Mouse (Mus musculus) CH12F3 (cell line): ENCODE measurements around the gene Ndufv1.

Source experiments
- in situ Hi-C: fragments of 300-500 bp; cut with MboI; formaldehyde crosslinking; loops from 2 replicates; pipeline ENCODE4 v1.14.3; 2020; ENCODE audit warnings: low sequenced_read_pairs

The Ndufv1 gene

GRCm38 (mm10) chr19:4003641-4004040 is 9.0 kb downstream of the Ndufv1 start:
- in situ Hi-C loops, result no loop called here

GRCm38 (mm10) chr19:4003112-4003511 is 9.5 kb downstream of the Ndufv1 start, which contains the start of gene Doc2g:
Doc2g (plus strand) TSS chr19:4003313.
- in situ Hi-C loops, result no loop called here

- in situ Hi-C loops, result no loop called here
Measured at GRCm38 (mm10) chr19:4001752-4002151, 10.9 kb downstream of the Ndufv1 start.

- in situ Hi-C loops, result no loop called here
Measured at GRCm38 (mm10) chr19:4000949-4001525, 11.6 kb downstream of the Ndufv1 start.

GRCm38 (mm10) chr19:4000119-4000900 is 12.3 kb downstream of the Ndufv1 start, which contains the start of the genes Nudt8 and Gm49405:
Nudt8 (plus strand) TSS chr19:4000580.
Gm49405 (plus strand) TSS chr19:4000626.
- in situ Hi-C loops, result no loop called here

GRCm38 (mm10) chr19:3999121-3999730 is 13.4 kb downstream of the Ndufv1 start:
- in situ Hi-C loops, result no loop called here

GRCm38 (mm10) chr19:3998335-3998734 is 14.3 kb downstream of the Ndufv1 start:
- in situ Hi-C loops, result no loop called here

GRCm38 (mm10) chr19:3997231-3997630 is 15.4 kb downstream of the Ndufv1 start:
- in situ Hi-C loops, result no loop called here

GRCm38 (mm10) chr19:3996747-3997146 is 15.9 kb downstream of the Ndufv1 start:
- in situ Hi-C loops, result no loop called here

GRCm38 (mm10) chr19:3996106-3996505 is 16.5 kb downstream of the Ndufv1 start:
- in situ Hi-C loops, result no loop called here

GRCm38 (mm10) chr19:3995505-3995904 is 17.1 kb downstream of the Ndufv1 start:
- in situ Hi-C loops, result no loop called here

- in situ Hi-C loops, result no loop called here
Measured at GRCm38 (mm10) chr19:3994932-3995331, 17.7 kb downstream of the Ndufv1 start.

GRCm38 (mm10) chr19:3992416-3992815 is 20.2 kb downstream of the Ndufv1 start, which contains the start of gene Tbx10:
Tbx10 (plus strand) TSS chr19:3992752.
- in situ Hi-C loops, result no loop called here

GRCm38 (mm10) chr19:3991966-3992365 is 20.6 kb downstream of the Ndufv1 start:
- in situ Hi-C loops, result no loop called here

GRCm38 (mm10) chr19:3991562-3991961 is 21.0 kb downstream of the Ndufv1 start:
- in situ Hi-C loops, result no loop called here

- in situ Hi-C loops, result no loop called here
Measured at GRCm38 (mm10) chr19:3990804-3991203, 21.8 kb downstream of the Ndufv1 start.

- in situ Hi-C loops, result no loop called here
Measured at GRCm38 (mm10) chr19:3988750-3989149, 23.9 kb downstream of the Ndufv1 start.

- in situ Hi-C loops, result no loop called here
Measured at GRCm38 (mm10) chr19:3988066-3988465, 24.5 kb downstream of the Ndufv1 start.

- in situ Hi-C loops, result no loop called here
Measured at GRCm38 (mm10) chr19:3986334-3986733, 26.3 kb downstream of the Ndufv1 start, which contains the start of gene Acy3. Acy3 (plus strand) TSS chr19:3986570.

GRCm38 (mm10) chr19:3985261-3985681 is 27.3 kb downstream of the Ndufv1 start:
- in situ Hi-C loops, result no loop called here

- in situ Hi-C loops, result no loop called here
Measured at GRCm38 (mm10) chr19:3983527-3984200, 28.9 kb downstream of the Ndufv1 start.
